Mouse (Mus musculus) hindbrain, embryonic 16.5 days (tissue): ENCODE results near the gene Peak1. TPM values are rescaled to one million over a fixed set of nuclear protein-coding genes. Genes with fewer than 3 reads are reported as not detected.

ENCODE experiments used
- ATAC-seq: fragments of 200-750 bp; cut with Nextera tagmentation; 2 replicates; pipeline ENCODE4 v1.8.0; 2017; ENCODE audit warnings: moderate TSS enrichment, moderate library complexity
- H3K27ac ChIP-seq: fragments of 300-500 bp; sonication (generic); 2 replicates; pipeline ENCODE4 v1.5.1; 2014; ENCODE audit warnings: low read depth, mild to moderate bottlenecking, control low read depth, low read length, moderate library complexity
- H3K27me3 ChIP-seq: fragments of 300-500 bp; sonication (generic); replicated peaks from 2 replicates; pipeline ENCODE4 v1.6.1; 2014; ENCODE audit warnings: low read length; ENCODE audit not compliant: control insufficient read depth, insufficient read depth
- H3K36me3 ChIP-seq: fragments of 300-500 bp; sonication (generic); 2 replicates; pipeline ENCODE4 v1.6.1; 2014; ENCODE audit warnings: mild to moderate bottlenecking, low read length, moderate library complexity, mixed read lengths; ENCODE audit not compliant: control insufficient read depth, insufficient read depth
- H3K4me1 ChIP-seq: fragments of 300-500 bp; sonication (generic); 2 replicates; pipeline ENCODE4 v1.6.1; 2014; ENCODE audit warnings: low read depth, low read length; ENCODE audit not compliant: control insufficient read depth, insufficient read depth
- H3K4me2 ChIP-seq: fragments of 300-500 bp; sonication (generic); 2 replicates; pipeline ENCODE4 v1.6.1; 2014; ENCODE audit warnings: mild to moderate bottlenecking, low read length, control low read depth, moderate library complexity
- H3K4me3 ChIP-seq: fragments of 300-500 bp; sonication (generic); 2 replicates; pipeline ENCODE4 v1.5.1; 2014; ENCODE audit warnings: mild to moderate bottlenecking, low read length, control low read depth, moderate library complexity
- H3K9ac ChIP-seq: fragments of 300-500 bp; sonication (generic); 2 replicates; pipeline ENCODE4 v1.6.1; 2014; ENCODE audit warnings: low read depth, mild to moderate bottlenecking, control low read depth, low read length, moderate library complexity
- H3K9me3 ChIP-seq: fragments of 300-500 bp; sonication (generic); 2 replicates; pipeline ENCODE4 v1.6.1; 2014; ENCODE audit warnings: mild to moderate bottlenecking, low read length, moderate library complexity; ENCODE audit not compliant: control insufficient read depth
- WGBS: fragments of 180-500 bp; shearing (Covaris S2); extraction: QIAGEN DNeasy Blood & Tissue Kit; methylation state at CpG from one replicate; pipeline ENCODE4 v1.1.7; 2014; 5-methylcytosine and 5-hydroxymethylcytosine counted together
- polyA plus RNA-seq: library from polyadenylated mRNA; unstranded; fragments of >200 nt; fragmentation: Nextera tagmentation; extraction: Ambion mirVana; gene quantifications from 2 replicates; pipeline ENCODE4 v1.2.1, GENCODE M21; 2015

Peak1 gene
- polyA plus RNA-seq, 1 experiment from 2014 or later: 5.2 TPM

GRCm38 (mm10) chr9:56339426-56340195 lies 78.3 kb downstream of the Peak1 start:
- WGBS: 75% methylated on average over 1 of the region's 1 CpGs
- no peak overlapping the region for H3K4me2 ChIP-seq

GRCm38 (mm10) chr9:56334363-56334762 lies 83.5 kb downstream of the Peak1 start:
- no peaks in the 10 kb centered on the region for H3K27me3 ChIP-seq
- no peak overlapping the region for H3K4me3 ChIP-seq
- H3K4me1 ChIP-seq: no peaks in the 10 kb centered on the region
- H3K27ac ChIP-seq: no peak overlapping the region
- H3K9me3 ChIP-seq: no peaks in the 10 kb centered on the region
- H3K4me2 ChIP-seq: no peak overlapping the region
- no peaks in the 10 kb centered on the region for H3K36me3 ChIP-seq
- no peak overlapping the region for H3K9ac ChIP-seq
- WGBS: 96% methylated on average over 12 of the region's 12 CpGs
- no peak for ATAC-seq

More at GRCm38 (mm10) chr9:56339426-56340195, 78.3 kb downstream of the Peak1 start:
- H3K9me3 ChIP-seq: no peaks in the 10 kb centered on the region
- no peaks in the 10 kb centered on the region for H3K36me3 ChIP-seq
- no peaks in the 10 kb centered on the region for H3K4me1 ChIP-seq
- no peak overlapping the region for H3K27ac ChIP-seq
- H3K27me3 ChIP-seq: no peaks in the 10 kb centered on the region
- no peak overlapping the region for H3K4me3 ChIP-seq
- ATAC-seq: no peak
- no peak overlapping the region for H3K9ac ChIP-seq

- Histone ChIP-seq H3K4me2 (no peak overlapping the region), H3K9me3 (no peaks in the 10 kb centered on the region), H3K27me3 (no peaks in the 10 kb centered on the region), H3K27ac (no peak overlapping the region), H3K4me3 (no peak overlapping the region), H3K9ac (no peak overlapping the region), H3K4me1 (no peaks in the 10 kb centered on the region), H3K36me3 (no peaks in the 10 kb centered on the region)
- no peak for ATAC-seq
These were observed 85.1 kb downstream of the Peak1 start for GRCm38 (mm10) chr9:56332774-56333173.

GRCm38 (mm10) chr9:56326511-56327005 lies 91.3 kb downstream of the Peak1 start:
- no peak overlapping the region for H3K9ac ChIP-seq
- H3K9me3 ChIP-seq: no peaks in the 10 kb centered on the region
- no peak for ATAC-seq
- no peaks in the 10 kb centered on the region for H3K27me3 ChIP-seq
- no peak overlapping the region for H3K27ac ChIP-seq
- no peaks in the 10 kb centered on the region for H3K4me1 ChIP-seq
- no peak overlapping the region for H3K4me2 ChIP-seq
- 91% methylated on average over 8 of the region's 8 CpGs for WGBS
- H3K36me3 ChIP-seq: no peaks in the 10 kb centered on the region
- no peak overlapping the region for H3K4me3 ChIP-seq

- Histone ChIP-seq H3K9ac (no peak overlapping the region), H3K27me3 (no peaks in the 10 kb centered on the region), H3K9me3 (no peaks in the 10 kb centered on the region), H3K4me3 (no peak overlapping the region), H3K27ac (no peak overlapping the region), H3K36me3 (no peaks in the 10 kb centered on the region), H3K4me2 (no peak overlapping the region), H3K4me1 (no peaks in the 10 kb centered on the region)
- ATAC-seq: no peak
- WGBS: 96% methylated on average over 5 of the region's 5 CpGs
These were observed 92.1 kb downstream of the Peak1 start for GRCm38 (mm10) chr9:56325725-56326124.

GRCm38 (mm10) chr9:56324576-56325355 lies 93.1 kb downstream of the Peak1 start:
- no peaks in the 10 kb centered on the region for H3K4me1 ChIP-seq
- H3K9ac ChIP-seq: no peak overlapping the region
- WGBS: 79% methylated on average over 16 of the region's 16 CpGs
- ATAC-seq: no peak
- H3K4me2 ChIP-seq: no peak overlapping the region
- no peak overlapping the region for H3K27ac ChIP-seq
- H3K4me3 ChIP-seq: no peak overlapping the region
- H3K36me3 ChIP-seq: no peaks in the 10 kb centered on the region
- H3K27me3 ChIP-seq: no peaks in the 10 kb centered on the region
- H3K9me3 ChIP-seq: no peaks in the 10 kb centered on the region

GRCm38 (mm10) chr9:56321291-56321690 lies 96.6 kb downstream of the Peak1 start:
- H3K27ac ChIP-seq: no peak overlapping the region
- H3K9me3 ChIP-seq: peaks cover 4% of the 10 kb centered on the region
- no peaks in the 10 kb centered on the region for H3K4me1 ChIP-seq
- no peak for ATAC-seq
- H3K4me3 ChIP-seq: no peak overlapping the region
- H3K4me2 ChIP-seq: no peak overlapping the region
- no peaks in the 10 kb centered on the region for H3K36me3 ChIP-seq
- H3K27me3 ChIP-seq: no peaks in the 10 kb centered on the region
- WGBS: 95% methylated on average over 2 of the region's 2 CpGs
- no peak overlapping the region for H3K9ac ChIP-seq

- H3K27ac ChIP-seq: no peak overlapping the region
- no peaks in the 10 kb centered on the region for H3K36me3 ChIP-seq
- H3K27me3 ChIP-seq: no peaks in the 10 kb centered on the region
- no peak overlapping the region for H3K4me3 ChIP-seq
- H3K9ac ChIP-seq: no peak overlapping the region
- no peak overlapping the region for H3K4me2 ChIP-seq
- WGBS: 85% methylated on average over 3 of the region's 3 CpGs
- peaks cover 4% of the 10 kb centered on the region for H3K9me3 ChIP-seq
- H3K4me1 ChIP-seq: no peaks in the 10 kb centered on the region
- no peak for ATAC-seq
These were observed 103.5 kb downstream of the Peak1 start for GRCm38 (mm10) chr9:56314326-56314725.

- Histone ChIP-seq H3K36me3 (no peaks in the 10 kb centered on the region), H3K4me2 (no peak overlapping the region), H3K9ac (no peak overlapping the region), H3K27me3 (no peaks in the 10 kb centered on the region), H3K4me3 (no peak overlapping the region), H3K9me3 (no peaks in the 10 kb centered on the region), H3K4me1 (no peaks in the 10 kb centered on the region), H3K27ac (no peak overlapping the region)
- WGBS: 57% methylated on average over 2 of the region's 2 CpGs
- ATAC-seq: no peak
These were observed 108.8 kb downstream of the Peak1 start for GRCm38 (mm10) chr9:56309079-56309478.
